Mouse (Mus musculus): ENCODE results near the gene Rfx6. TPM values are rescaled to one million over a fixed set of nuclear protein-coding genes. Genes with fewer than 3 reads are reported as not detected.

Gene Rfx6
- polyA plus RNA-seq, 1 experiment from 2014 or later: not detected

- Histone ChIP-seq H3K36me3 (no peaks in the 10 kb centered on the region), H3K27me3 (no peaks in the 10 kb centered on the region), H3K4me2 (replicated peaks) (no peak overlapping the region), H3K9me3 (replicated peaks) (no peaks in the 10 kb centered on the region), H3K4me3 (no peak overlapping the region), H3K4me1 (no peaks in the 10 kb centered on the region), H3K27ac (no peak overlapping the region), H3K9ac (no peak overlapping the region)
- WGBS: 75% methylated on average over 7 of the region's 7 CpGs
- ATAC-seq (ENCODE audit: low FRiP score): no peak
Measured at GRCm38 (mm10) chr10:51769252-51769651, 91.7 kb downstream of the Rfx6 start.

- H3K4me2 ChIP-seq (replicated peaks): no peak overlapping the region
- no peak for ATAC-seq (ENCODE audit: low FRiP score)
- 71% methylated on average over 2 of the region's 2 CpGs for WGBS
Measured at GRCm38 (mm10) chr10:51779648-51780047, 102.1 kb downstream of the Rfx6 start.

More at GRCm38 (mm10) chr10:51779648-51780047, 102.1 kb downstream of the Rfx6 start:
- H3K9me3 ChIP-seq (replicated peaks): no peaks in the 10 kb centered on the region
- H3K9ac ChIP-seq: no peak overlapping the region
- no peaks in the 10 kb centered on the region for H3K4me1 ChIP-seq
- H3K4me3 ChIP-seq: no peak overlapping the region
- H3K27ac ChIP-seq: no peak overlapping the region
- H3K27me3 ChIP-seq: no peaks in the 10 kb centered on the region
- H3K36me3 ChIP-seq: no peaks in the 10 kb centered on the region

Other genes with a start within 250 kb of the Rfx6 start
- gene Gm49339, start 197.1 kb upstream of the Rfx6 start, polyA plus RNA-seq (2016; fragmentation: Nextera tagmentation; extraction: Ambion mirVana): not detected in 2 replicates
- 0.38 TPM in 1 of 2 replicates, not detected in the other for gene Lilr4b, start 197.1 kb upstream of the Rfx6 start, polyA plus RNA-seq (2016; fragmentation: Nextera tagmentation; extraction: Ambion mirVana)
- gene Lilrb4a, start 186.8 kb upstream of the Rfx6 start, polyA plus RNA-seq (2016; fragmentation: Nextera tagmentation; extraction: Ambion mirVana): 1.3 and 1.7 TPM in 2 replicates
- gene Fam162b, start 87.2 kb upstream of the Rfx6 start, polyA plus RNA-seq (2016; fragmentation: Nextera tagmentation; extraction: Ambion mirVana): 2.1 and 2.6 TPM in 2 replicates
- gene Gprc6a, start 46.3 kb upstream of the Rfx6 start, polyA plus RNA-seq (2016; fragmentation: Nextera tagmentation; extraction: Ambion mirVana): 0.09 TPM in 1 of 2 replicates, not detected in the other